Mouse (Mus musculus): ENCODE results near the gene Proser3.

Gene Proser3

GRCm38 (mm10) chr7:30552102-30553020 is at the start of gene Proser3, which contains the start of gene Hspb6:
Gene Proser3, minus strand, starts transcription at chr7:30552299.
Gene Hspb6, plus strand, starts transcription at chr7:30552178.
- DNase-seq (ENCODE audit: low spot score), result peak; percentile 98

GRCm38 (mm10) chr7:30600651-30601050 is 48.6 kb upstream of the Proser3 start:
- DNase-seq (ENCODE audit: low spot score), result peak; percentile 82

GRCm38 (mm10) chr7:30599933-30600353 is 47.8 kb upstream of the Proser3 start:
- peak; percentile 97 for DNase-seq (ENCODE audit: low spot score)

- no peak for DNase-seq (ENCODE audit: low spot score)
These were observed 46.7 kb upstream of the Proser3 start, which contains the start of gene Zbtb32 for GRCm38 (mm10) chr7:30598786-30599185. Gene Zbtb32, minus strand, starts transcription at chr7:30598909.

- peak; percentile 35 for DNase-seq (ENCODE audit: low spot score)
These were observed 44.7 kb upstream of the Proser3 start for GRCm38 (mm10) chr7:30596811-30597210.

GRCm38 (mm10) chr7:30596093-30596492 is 44.0 kb upstream of the Proser3 start:
- no peak for DNase-seq (ENCODE audit: low spot score)

GRCm38 (mm10) chr7:30594510-30595024 is 42.5 kb upstream of the Proser3 start:
- no peak for DNase-seq (ENCODE audit: low spot score)

- DNase-seq (ENCODE audit: low spot score), result no peak
These were observed 41.7 kb upstream of the Proser3 start for GRCm38 (mm10) chr7:30593579-30594509.

- DNase-seq (ENCODE audit: low spot score), result no peak
These were observed 40.8 kb upstream of the Proser3 start for GRCm38 (mm10) chr7:30592772-30593423.

- no peak for DNase-seq (ENCODE audit: low spot score)
These were observed 39.5 kb upstream of the Proser3 start for GRCm38 (mm10) chr7:30591605-30591951.

GRCm38 (mm10) chr7:30590927-30591604 is 39.0 kb upstream of the Proser3 start:
- no peak for DNase-seq (ENCODE audit: low spot score)

GRCm38 (mm10) chr7:30589435-30590301 is 37.6 kb upstream of the Proser3 start:
- DNase-seq (ENCODE audit: low spot score), result peak; percentile 84

- DNase-seq (ENCODE audit: low spot score), result peak; percentile 98
These were observed 36.8 kb upstream of the Proser3 start, which contains the start of gene Kmt2b for GRCm38 (mm10) chr7:30588676-30589434. Gene Kmt2b, minus strand, starts transcription at chr7:30588726.

GRCm38 (mm10) chr7:30587842-30588667 is 36.0 kb upstream of the Proser3 start:
- DNase-seq (ENCODE audit: low spot score), result no peak

GRCm38 (mm10) chr7:30586455-30587020 is 34.4 kb upstream of the Proser3 start:
- DNase-seq (ENCODE audit: low spot score), result no peak

- no peak for DNase-seq (ENCODE audit: low spot score)
These were observed 33.1 kb upstream of the Proser3 start for GRCm38 (mm10) chr7:30585170-30585569.

GRCm38 (mm10) chr7:30584339-30584738 is 32.2 kb upstream of the Proser3 start:
- DNase-seq (ENCODE audit: low spot score), result no peak

- no peak for DNase-seq (ENCODE audit: low spot score)
These were observed 29.4 kb upstream of the Proser3 start for GRCm38 (mm10) chr7:30581547-30581946.

Data from lung, postnatal 25 days (tissue).